Mouse (Mus musculus) forebrain, embryonic 16.5 days (tissue): ENCODE measurements at regions not wholly inside any gene's neighbourhood (a gene's known extent, or its start where the extent isn't known, plus 50 kb on each side); places are given as distances from the start of the nearest gene placed in this dataset.
A peak's percentile ranks its signal among the peaks of the same experiment; 100 is the strongest.

Experiments used
- ATAC-seq: fragments of 200-750 bp; cut with Nextera tagmentation; 2 replicates; pipeline ENCODE4 v1.8.0; 2017; ENCODE audit warnings: mild to moderate bottlenecking, moderate library complexity
- H3K27ac ChIP-seq: fragments of 300-500 bp; sonication (generic); 2 replicates; pipeline ENCODE4 v1.5.1; 2014; ENCODE audit warnings: low read length, control low read depth
- H3K27me3 ChIP-seq: fragments of 300-500 bp; sonication (generic); replicated peaks from 2 replicates; pipeline ENCODE4 v1.6.1; 2014; ENCODE audit warnings: low read length; ENCODE audit not compliant: control insufficient read depth, insufficient read depth
- H3K36me3 ChIP-seq: fragments of 300-500 bp; sonication (generic); 2 replicates; pipeline ENCODE4 v1.6.1; 2014; ENCODE audit not compliant: control insufficient read depth, insufficient read depth
- H3K4me1 ChIP-seq: fragments of 300-500 bp; sonication (generic); replicated peaks from 2 replicates; pipeline ENCODE4 v1.6.1; 2014; ENCODE audit warnings: low read length; ENCODE audit not compliant: control insufficient read depth, insufficient read depth
- H3K4me2 ChIP-seq: fragments of 300-500 bp; sonication (generic); 2 replicates; pipeline ENCODE4 v1.6.1; 2014; ENCODE audit warnings: mild to moderate bottlenecking, low read length, control low read depth
- H3K4me3 ChIP-seq: fragments of 300-500 bp; sonication (generic); replicated peaks from 2 replicates; pipeline ENCODE4 v1.5.1; 2014; ENCODE audit warnings: mild to moderate bottlenecking, low read length, control low read depth
- H3K9ac ChIP-seq: fragments of 300-500 bp; sonication (generic); replicated peaks from 2 replicates; pipeline ENCODE4 v1.6.1; 2014; ENCODE audit warnings: low read depth, low read length, control low read depth
- H3K9me3 ChIP-seq: fragments of 300-500 bp; sonication (generic); 2 replicates; pipeline ENCODE4 v1.6.1; 2016; ENCODE audit warnings: low read length; ENCODE audit not compliant: control insufficient read depth
- WGBS: fragments of 180-500 bp; shearing (Covaris S2); extraction: QIAGEN DNeasy Blood & Tissue Kit; methylation state at CpG from one replicate; pipeline ENCODE4 v1.1.7; 2014; 5-methylcytosine and 5-hydroxymethylcytosine counted together

- Histone ChIP-seq H3K27ac (no peak overlapping the region), H3K27me3 (no peaks in the 10 kb centered on the region), H3K4me2 (no peak overlapping the region), H3K36me3 (no peaks in the 10 kb centered on the region), H3K4me3 (no peak overlapping the region), H3K9ac (no peak overlapping the region), H3K4me1 (no peaks in the 10 kb centered on the region), H3K9me3 (no peaks in the 10 kb centered on the region)
- ATAC-seq: no peak
- WGBS: 83% methylated on average over 5 of the region's 5 CpGs
These were observed 74.4 kb downstream of the Mettl11b start for GRCm38 (mm10) chr1:163650577-163651180.

GRCm38 (mm10) chr1:163642091-163642490 lies 82.9 kb downstream of the Mettl11b start:
- Histone ChIP-seq H3K4me2 (no peak overlapping the region), H3K4me1 (peaks cover 5% of the 10 kb centered on the region), H3K9ac (no peak overlapping the region), H3K27me3 (no peaks in the 10 kb centered on the region), H3K36me3 (no peaks in the 10 kb centered on the region), H3K4me3 (no peak overlapping the region), H3K9me3 (no peaks in the 10 kb centered on the region), H3K27ac (no peak overlapping the region)
- no peak for ATAC-seq
- WGBS: 91% methylated on average over 1 of the region's 1 CpGs

- H3K27me3 ChIP-seq: no peaks in the 10 kb centered on the region
- no peaks in the 10 kb centered on the region for H3K36me3 ChIP-seq
- no peak overlapping the region for H3K4me3 ChIP-seq
- H3K4me2 ChIP-seq: no peak overlapping the region; the same call in 1 of the 2 replicates
- no peak overlapping the region for H3K27ac ChIP-seq
- H3K9ac ChIP-seq: no peak overlapping the region
- H3K4me1 ChIP-seq: peaks cover 5% of the 10 kb centered on the region
- 30% methylated on average over 9 of the region's 9 CpGs for WGBS
- no peaks in the 10 kb centered on the region for H3K9me3 ChIP-seq
- peak; percentile 78 for ATAC-seq
These were observed 84.4 kb downstream of the Mettl11b start for GRCm38 (mm10) chr1:163640527-163641228.

GRCm38 (mm10) chr1:163630291-163630812 lies 94.7 kb downstream of the Mettl11b start:
- Histone ChIP-seq H3K9ac (no peak overlapping the region), H3K36me3 (no peaks in the 10 kb centered on the region), H3K27ac (no peak overlapping the region), H3K9me3 (no peaks in the 10 kb centered on the region), H3K27me3 (no peaks in the 10 kb centered on the region), H3K4me2 (no peak overlapping the region), H3K4me3 (no peak overlapping the region), H3K4me1 (no peaks in the 10 kb centered on the region)
- WGBS: 86% methylated on average over 5 of the region's 5 CpGs
- no peak for ATAC-seq

GRCm38 (mm10) chr1:163624887-163625286 lies 100.1 kb downstream of the Mettl11b start:
- ATAC-seq: no peak
- no peak overlapping the region for H3K4me3 ChIP-seq
- no peaks in the 10 kb centered on the region for H3K36me3 ChIP-seq
- H3K27ac ChIP-seq: no peak overlapping the region
- H3K4me2 ChIP-seq: no peak overlapping the region
- no peaks in the 10 kb centered on the region for H3K27me3 ChIP-seq
- H3K9me3 ChIP-seq: no peaks in the 10 kb centered on the region
- H3K9ac ChIP-seq: no peak overlapping the region
- no peaks in the 10 kb centered on the region for H3K4me1 ChIP-seq
- 93% methylated on average over 4 of the region's 4 CpGs for WGBS

- Histone ChIP-seq H3K4me1 (no peaks in the 10 kb centered on the region), H3K36me3 (no peaks in the 10 kb centered on the region), H3K9ac (no peak overlapping the region), H3K9me3 (no peaks in the 10 kb centered on the region), H3K27me3 (no peaks in the 10 kb centered on the region), H3K27ac (no peak overlapping the region), H3K4me3 (no peak overlapping the region), H3K4me2 (no peak overlapping the region)
- WGBS: 93% methylated on average over 3 of the region's 3 CpGs
- ATAC-seq: no peak
These were observed 103.7 kb downstream of the Mettl11b start for GRCm38 (mm10) chr1:163621293-163621692.

- ATAC-seq: no peak
- no peaks in the 10 kb centered on the region for H3K36me3 ChIP-seq
- H3K9ac ChIP-seq: no peak overlapping the region
- no peaks in the 10 kb centered on the region for H3K4me1 ChIP-seq
- 89% methylated on average over 7 of the region's 7 CpGs for WGBS
- no peak overlapping the region for H3K4me3 ChIP-seq
- no peak overlapping the region for H3K4me2 ChIP-seq
- H3K27me3 ChIP-seq: no peaks in the 10 kb centered on the region
- no peak overlapping the region for H3K27ac ChIP-seq
- H3K9me3 ChIP-seq: no peaks in the 10 kb centered on the region
These were observed 105.2 kb downstream of the Mettl11b start for GRCm38 (mm10) chr1:163619831-163620230.

- Histone ChIP-seq H3K4me3 (no peak overlapping the region), H3K9ac (no peak overlapping the region), H3K4me2 (no peak overlapping the region), H3K9me3 (no peaks in the 10 kb centered on the region), H3K27me3 (no peaks in the 10 kb centered on the region), H3K27ac (no peak overlapping the region), H3K36me3 (no peaks in the 10 kb centered on the region), H3K4me1 (no peaks in the 10 kb centered on the region)
- ATAC-seq: no peak
- WGBS: 15% methylated on average over 3 of the region's 3 CpGs
These were observed 106.9 kb downstream of the Mettl11b start for GRCm38 (mm10) chr1:163618132-163618531.

GRCm38 (mm10) chr1:163616596-163616995 lies 108.4 kb downstream of the Mettl11b start:
- no peak overlapping the region for H3K9ac ChIP-seq
- no peaks in the 10 kb centered on the region for H3K27me3 ChIP-seq
- WGBS: 39% methylated on average over 3 of the region's 3 CpGs
- no peak for ATAC-seq
- no peak overlapping the region for H3K4me3 ChIP-seq
- H3K27ac ChIP-seq: no peak overlapping the region
- no peaks in the 10 kb centered on the region for H3K9me3 ChIP-seq
- H3K4me2 ChIP-seq: no peak overlapping the region
- no peaks in the 10 kb centered on the region for H3K4me1 ChIP-seq
- no peaks in the 10 kb centered on the region for H3K36me3 ChIP-seq
